Mouse (Mus musculus) liver, embryonic 13.5 days (tissue): Measurements from ENCODE around the gene Dnajc16. TPM values are rescaled to one million over a fixed set of nuclear protein-coding genes. Genes with fewer than 3 reads are reported as not detected.
A peak's percentile ranks its signal among the peaks of the same experiment; 100 is the strongest.

Experiments used
- ATAC-seq: fragments of 200-750 bp; cut with Nextera tagmentation; 2 replicates; pipeline ENCODE4 v1.8.0; 2017; ENCODE audit warnings: low read depth, mild to moderate bottlenecking, moderate number of reproducible peaks, moderate library complexity
- DNase-seq: peaks from one replicate; pipeline ENCODE4 v3.0.0; 2022
- H3K27ac ChIP-seq: fragments of 300-500 bp; sonication (generic); 2 replicates; pipeline ENCODE4 v1.5.1; 2015; ENCODE audit warnings: moderate library complexity, mild to moderate bottlenecking, inconsistent platforms
- H3K27me3 ChIP-seq: fragments of 300-500 bp; sonication (generic); 2 replicates; pipeline ENCODE4 v1.6.1; 2015; ENCODE audit warnings: mild to moderate bottlenecking, inconsistent platforms
- H3K36me3 ChIP-seq: fragments of 300-500 bp; sonication (generic); 2 replicates; pipeline ENCODE4 v1.6.1; 2015; ENCODE audit warnings: mild to moderate bottlenecking, inconsistent platforms
- H3K4me1 ChIP-seq: fragments of 300-500 bp; sonication (generic); replicated peaks from 2 replicates; pipeline ENCODE4 v1.6.1; 2015; ENCODE audit warnings: inconsistent platforms
- H3K4me2 ChIP-seq: fragments of 300-500 bp; sonication (generic); 2 replicates; pipeline ENCODE4 v1.6.1; 2015; ENCODE audit warnings: inconsistent platforms, mild to moderate bottlenecking, moderate library complexity
- H3K4me3 ChIP-seq: fragments of 300-500 bp; sonication (generic); replicated peaks from 2 replicates; pipeline ENCODE4 v1.5.1; 2015; ENCODE audit warnings: mild to moderate bottlenecking, inconsistent platforms
- H3K9ac ChIP-seq: fragments of 300-500 bp; sonication (generic); 2 replicates; pipeline ENCODE4 v1.6.1; 2015; ENCODE audit warnings: mild to moderate bottlenecking, inconsistent platforms
- H3K9me3 ChIP-seq: fragments of 300-500 bp; sonication (generic); replicated peaks from 2 replicates; pipeline ENCODE4 v1.6.1; 2016; ENCODE audit warnings: inconsistent platforms
- WGBS: fragments of 180-500 bp; shearing (Covaris S2); methylation state at CpG from one replicate; pipeline ENCODE4 v1.1.7; 2015; ENCODE audit not compliant: insufficient replicate concordance; 5-methylcytosine and 5-hydroxymethylcytosine counted together
- polyA plus RNA-seq: library from polyadenylated mRNA; unstranded; fragments of >200 nt; fragmentation: Nextera tagmentation; extraction: Ambion mirVana; gene quantifications from 2 replicates; pipeline ENCODE4 v1.2.1, GENCODE M21; 2015

Dnajc16 gene
- polyA plus RNA-seq, 1 experiment from 2014 or later = 2.1 TPM

- Histone ChIP-seq H3K9me3 (no peaks in the 10 kb centered on the region), H3K4me3 (no peak overlapping the region), H3K36me3 (peaks cover 29% of the 10 kb centered on the region), H3K27me3 (no peaks in the 10 kb centered on the region), H3K27ac (no peak overlapping the region), H3K9ac (peak overlapping the region; percentile 26; the same call in 1 of the 2 replicates), H3K4me2 (no peak overlapping the region), H3K4me1 (peaks cover 42% of the 10 kb centered on the region)
- 82% methylated on average over 7 of the region's 7 CpGs for WGBS
- DNase-seq = no peak
- no peak for ATAC-seq
Observed at GRCm38 (mm10) chr4:141796356-141796755, 5.6 kb upstream of the Dnajc16 start.

GRCm38 (mm10) chr4:141794152-141794535 lies 3.4 kb upstream of the Dnajc16 start:
- WGBS = 5% methylated on average over 5 of the region's 5 CpGs
- peaks cover 58% of the 10 kb centered on the region for H3K4me1 ChIP-seq
- no peak for ATAC-seq

GRCm38 (mm10) chr4:141793282-141794151 lies 2.8 kb upstream of the Dnajc16 start, which contains the start of gene Casp9:
Gene Casp9 (plus strand): TSS chr4:141793612.
- under 1% methylated on average over 68 of the region's 80 CpGs for WGBS
- H3K4me3 ChIP-seq = peak within 1 kb of the TSS; percentile 79
- no peaks in the 10 kb centered on the region for H3K9me3 ChIP-seq
- H3K27me3 ChIP-seq = no peaks in the 10 kb centered on the region
- peaks cover 28% of the 10 kb centered on the region for H3K36me3 ChIP-seq
- peak; percentile 98 for DNase-seq
- H3K4me2 ChIP-seq = peak within 1 kb of the TSS; percentile 74
- peaks cover 62% of the 10 kb centered on the region for H3K4me1 ChIP-seq
- peak; percentile 83 for ATAC-seq
- peak within 1 kb of the TSS; percentile 81 for H3K9ac ChIP-seq
- H3K27ac ChIP-seq = peak within 1 kb of the TSS; percentile 98

More at GRCm38 (mm10) chr4:141794152-141794535, 3.4 kb upstream of the Dnajc16 start:
- H3K4me3 ChIP-seq = peak overlapping the region; percentile 79
- H3K9ac ChIP-seq = peak overlapping the region; percentile 81
- H3K9me3 ChIP-seq = no peaks in the 10 kb centered on the region
- peak overlapping the region; percentile 98 for H3K27ac ChIP-seq
- H3K36me3 ChIP-seq = peaks cover 29% of the 10 kb centered on the region
- H3K27me3 ChIP-seq = no peaks in the 10 kb centered on the region
- peak overlapping the region; percentile 74 for H3K4me2 ChIP-seq
- DNase-seq = no peak

GRCm38 (mm10) chr4:141792554-141793281 lies 2.0 kb upstream of the Dnajc16 start:
- peak; percentile 13; the same call in 1 of the 2 replicates for ATAC-seq
- 6% methylated on average over 10 of the region's 10 CpGs for WGBS
- Histone ChIP-seq H3K9me3 (no peaks in the 10 kb centered on the region), H3K27ac (peak overlapping the region; percentile 98), H3K9ac (peak overlapping the region; percentile 66), H3K36me3 (peaks cover 27% of the 10 kb centered on the region), H3K4me3 (peak overlapping the region; percentile 79), H3K4me1 (peaks cover 62% of the 10 kb centered on the region), H3K27me3 (no peaks in the 10 kb centered on the region), H3K4me2 (peak overlapping the region; percentile 74)
- DNase-seq = no peak

- Histone ChIP-seq H3K9me3 (no peaks in the 10 kb centered on the region), H3K9ac (no peak overlapping the region), H3K4me3 (no peak overlapping the region), H3K27ac (peak overlapping the region; percentile 98), H3K4me2 (0 out of 2 replicates have a peak overlapping the region, but pooled peaks have one; percentile 93), H3K36me3 (peaks cover 25% of the 10 kb centered on the region), H3K27me3 (no peaks in the 10 kb centered on the region), H3K4me1 (peaks cover 62% of the 10 kb centered on the region)
- no peak for DNase-seq
- no peak for ATAC-seq
- WGBS = 79% methylated on average over 8 of the region's 8 CpGs
Observed at GRCm38 (mm10) chr4:141791951-141792350, 1.2 kb upstream of the Dnajc16 start.

GRCm38 (mm10) chr4:141791486-141791885 lies 755 bp upstream of the Dnajc16 start:
- no peaks in the 10 kb centered on the region for H3K9me3 ChIP-seq
- DNase-seq (no peak), ATAC-seq (no peak)
- H3K27me3 ChIP-seq = no peaks in the 10 kb centered on the region
- peak overlapping the region; percentile 98 for H3K27ac ChIP-seq
- 79% methylated on average over 7 of the region's 7 CpGs for WGBS
- peaks cover 59% of the 10 kb centered on the region for H3K4me1 ChIP-seq
- H3K4me3 ChIP-seq = peak overlapping the region; percentile 98
- H3K9ac ChIP-seq = no peak overlapping the region
- H3K36me3 ChIP-seq = peaks cover 25% of the 10 kb centered on the region
- H3K4me2 ChIP-seq = peak overlapping the region; percentile 93

- H3K36me3 ChIP-seq = peaks cover 37% of the 10 kb centered on the region
- H3K27me3 ChIP-seq = no peaks in the 10 kb centered on the region
- ATAC-seq (no peak), DNase-seq (peak; percentile 29)
- H3K4me1 ChIP-seq = peaks cover 42% of the 10 kb centered on the region
- 10% methylated on average over 3 of the region's 3 CpGs for WGBS
- no peaks in the 10 kb centered on the region for H3K9me3 ChIP-seq
- peak overlapping the region; percentile 98 for H3K4me3 ChIP-seq
- peak overlapping the region; percentile 99 for H3K9ac ChIP-seq
- peak overlapping the region; percentile 93 for H3K4me2 ChIP-seq
- peak overlapping the region; percentile 98 for H3K27ac ChIP-seq
Observed at GRCm38 (mm10) chr4:141789564-141790218, 1.0 kb downstream of the Dnajc16 start.

- H3K4me3 ChIP-seq = no peak overlapping the region
- H3K36me3 ChIP-seq = peaks cover 59% of the 10 kb centered on the region
- 83% methylated on average over 7 of the region's 7 CpGs for WGBS
- ATAC-seq (no peak), DNase-seq (no peak)
- H3K4me2 ChIP-seq = no peak overlapping the region
- no peak overlapping the region for H3K27ac ChIP-seq
- H3K9me3 ChIP-seq = no peaks in the 10 kb centered on the region
- H3K9ac ChIP-seq = no peak overlapping the region
- H3K4me1 ChIP-seq = peaks cover 31% of the 10 kb centered on the region
- H3K27me3 ChIP-seq = no peaks in the 10 kb centered on the region
Observed at GRCm38 (mm10) chr4:141787462-141787861, 3.3 kb downstream of the Dnajc16 start.

GRCm38 (mm10) chr4:141787046-141787445 lies 3.7 kb downstream of the Dnajc16 start:
- H3K4me1 ChIP-seq = peaks cover 27% of the 10 kb centered on the region
- ATAC-seq (no peak), DNase-seq (no peak)
- 86% methylated on average over 6 of the region's 6 CpGs for WGBS
- H3K4me3 ChIP-seq = no peak overlapping the region
- H3K27ac ChIP-seq = no peak overlapping the region
- H3K27me3 ChIP-seq = no peaks in the 10 kb centered on the region
- H3K9me3 ChIP-seq = no peaks in the 10 kb centered on the region
- peaks cover 63% of the 10 kb centered on the region for H3K36me3 ChIP-seq
- no peak overlapping the region for H3K9ac ChIP-seq
- H3K4me2 ChIP-seq = no peak overlapping the region

- Histone ChIP-seq H3K36me3 (peaks cover 72% of the 10 kb centered on the region), H3K4me3 (no peak overlapping the region), H3K9me3 (no peaks in the 10 kb centered on the region), H3K27ac (no peak overlapping the region), H3K4me2 (no peak overlapping the region), H3K27me3 (no peaks in the 10 kb centered on the region), H3K4me1 (peaks cover 18% of the 10 kb centered on the region), H3K9ac (0 out of 2 replicates have a peak overlapping the region, but pooled peaks have one; percentile 6)
- no peak for DNase-seq
- no peak for ATAC-seq
- WGBS = 87% methylated on average over 13 of the region's 13 CpGs
Observed at GRCm38 (mm10) chr4:141786141-141786540, 4.6 kb downstream of the Dnajc16 start.

GRCm38 (mm10) chr4:141784835-141785234 lies 5.9 kb downstream of the Dnajc16 start:
- WGBS = 84% methylated on average over 5 of the region's 5 CpGs
- H3K4me1 ChIP-seq = peaks cover 11% of the 10 kb centered on the region
- no peak overlapping the region for H3K27ac ChIP-seq
- H3K9ac ChIP-seq = no peak overlapping the region
- no peak overlapping the region for H3K4me2 ChIP-seq
- no peaks in the 10 kb centered on the region for H3K27me3 ChIP-seq
- no peak for DNase-seq
- no peak for ATAC-seq
- H3K36me3 ChIP-seq = peaks cover 85% of the 10 kb centered on the region
- H3K4me3 ChIP-seq = no peak overlapping the region
- H3K9me3 ChIP-seq = no peaks in the 10 kb centered on the region
